Mouse (Mus musculus): ENCODE data around the gene Rbm5.

Rbm5 gene

GRCm38 (mm10) chr9:107729709-107730108 lies 41.1 kb downstream of the Rbm5 start:
- peak; percentile 73 for DNase-seq (ENCODE audit: low spot score)

GRCm38 (mm10) chr9:107728919-107729670 lies 41.7 kb downstream of the Rbm5 start:
- DNase-seq (ENCODE audit: low spot score) = no peak

DNA sequence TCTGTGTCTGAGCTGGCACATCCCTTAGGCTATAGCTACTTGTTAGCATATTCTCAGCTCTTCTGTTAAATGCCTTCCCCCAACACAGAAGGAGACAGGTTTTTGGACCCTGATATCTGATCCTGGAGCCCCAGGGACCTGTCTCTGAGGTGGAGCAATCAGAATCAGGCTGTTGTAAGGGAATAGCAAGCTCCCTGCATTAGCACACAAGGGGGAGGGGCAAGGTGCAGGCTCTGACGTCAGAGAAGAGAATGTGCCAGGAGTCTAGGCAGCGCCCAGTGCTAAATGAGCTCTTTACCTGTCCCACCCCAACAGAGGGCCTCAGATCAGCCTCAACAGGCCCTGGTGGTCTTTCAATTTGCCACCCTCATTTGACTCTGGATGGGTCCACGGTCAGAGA lies 43.8 kb downstream of the Rbm5 start:
- DNase-seq (ENCODE audit: low spot score) = no peak

DNA sequence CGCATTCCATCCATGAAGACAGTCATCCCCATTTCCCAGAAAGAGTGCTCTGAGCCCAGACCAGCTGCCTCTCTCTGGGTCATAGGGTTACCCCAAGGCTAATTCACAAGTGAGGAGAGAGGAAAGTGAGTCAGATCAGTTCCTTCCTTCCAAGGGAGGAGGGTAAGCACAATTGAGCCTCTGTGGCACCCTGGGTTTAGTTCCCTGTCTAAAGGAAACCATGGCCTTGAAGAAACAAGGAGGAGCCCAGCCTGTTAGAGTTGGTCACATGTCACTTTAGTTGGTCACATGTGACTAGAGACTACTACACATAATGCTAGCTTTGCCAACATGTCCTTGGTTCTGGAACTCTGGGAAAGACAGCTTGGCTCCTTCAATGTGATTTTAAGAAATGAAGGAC lies 46.0 kb downstream of the Rbm5 start:
- no peak for DNase-seq (ENCODE audit: low spot score)

DNA sequence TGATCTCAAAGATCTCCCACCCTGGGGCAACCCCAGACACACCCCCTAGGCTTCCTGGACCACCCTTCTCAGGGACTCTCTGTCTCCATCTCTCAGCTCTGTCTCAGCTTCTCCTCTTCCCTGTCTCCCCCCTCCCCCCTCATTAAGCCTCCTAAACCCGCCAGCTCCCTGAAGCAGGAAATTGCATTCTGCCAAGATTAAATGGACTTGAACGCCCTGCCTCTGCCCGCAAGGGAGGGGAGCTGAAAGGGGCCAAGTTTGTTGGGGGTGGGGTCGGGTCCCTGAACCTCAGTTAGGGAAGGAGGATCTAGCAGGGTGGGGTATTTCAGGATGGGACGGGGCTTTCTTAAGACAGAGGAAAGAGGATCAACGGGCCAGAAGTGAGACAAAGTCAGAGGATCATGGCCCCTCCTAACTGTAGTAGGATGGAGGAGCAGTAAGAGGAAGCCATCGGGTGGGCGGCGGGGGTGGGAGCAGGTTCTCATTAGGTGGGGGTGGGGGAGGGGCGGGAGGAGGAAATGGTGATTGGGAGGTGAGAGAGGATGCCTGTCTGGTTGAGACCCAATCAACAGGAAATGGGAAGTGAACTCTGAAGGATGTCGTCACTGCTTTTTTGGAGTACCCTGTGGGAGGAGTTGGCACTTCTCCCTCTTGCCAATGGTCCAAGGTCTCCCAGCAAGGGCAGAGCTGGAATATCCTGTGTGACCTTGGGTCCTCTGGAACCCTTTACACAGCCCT lies 46.8 kb downstream of the Rbm5 start:
- DNase-seq (ENCODE audit: low spot score) = peak; percentile 77

GRCm38 (mm10) chr9:107723292-107723691 lies 47.5 kb downstream of the Rbm5 start:
- DNase-seq (ENCODE audit: low spot score) = no peak

GRCm38 (mm10) chr9:107718781-107719540 lies 51.8 kb downstream of the Rbm5 start:
- DNase-seq (ENCODE audit: low spot score) = no peak

- peak; percentile 53 for DNase-seq (ENCODE audit: low spot score)
Observed at GRCm38 (mm10) chr9:107716951-107717350, 53.8 kb downstream of the Rbm5 start.

- no peak for DNase-seq (ENCODE audit: low spot score)
Observed at GRCm38 (mm10) chr9:107715632-107716031, 55.2 kb downstream of the Rbm5 start.

- DNase-seq (ENCODE audit: low spot score) = peak; percentile 76
Observed at GRCm38 (mm10) chr9:107714221-107714952, 56.4 kb downstream of the Rbm5 start.

DNA sequence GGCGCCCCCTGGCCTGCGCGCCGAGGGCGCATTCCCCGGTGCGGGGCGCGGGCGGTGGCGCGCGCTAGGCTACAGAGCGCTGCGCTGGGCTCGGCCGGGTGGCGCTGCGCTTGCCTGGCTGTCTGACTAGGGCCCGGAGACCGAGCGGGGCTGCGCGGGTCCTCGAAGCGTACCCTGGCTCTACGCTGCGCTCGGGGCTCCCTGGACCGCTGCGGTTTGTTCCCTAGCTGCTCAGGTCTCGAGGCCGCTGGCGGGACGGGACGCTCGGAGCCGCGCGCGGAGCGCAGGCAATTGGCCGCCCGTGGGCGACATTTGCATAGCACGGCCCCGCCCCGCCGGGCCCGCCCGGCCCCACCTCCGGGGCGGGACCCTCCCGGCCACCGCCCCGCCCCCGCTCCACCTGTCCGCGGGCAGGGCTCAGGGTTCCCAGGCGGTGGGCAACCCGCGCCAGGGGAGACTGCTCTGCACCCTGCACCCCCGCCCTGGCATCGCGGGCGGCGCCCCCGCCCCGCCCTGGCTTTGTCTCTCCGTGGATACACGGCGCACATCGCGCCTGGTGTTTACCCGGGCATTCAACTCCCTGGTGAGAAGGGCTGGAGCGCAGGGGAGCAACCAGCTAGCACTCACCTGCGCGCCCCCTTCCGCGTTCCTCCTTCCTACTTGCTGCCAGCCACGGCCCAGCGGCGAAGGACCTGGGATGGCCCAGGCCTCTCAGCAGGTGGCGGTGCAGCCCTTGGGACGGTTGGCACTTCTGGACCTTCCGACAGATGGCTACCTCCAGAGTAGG lies 60.9 kb downstream of the Rbm5 start, which contains the start of gene Sema3f:
Sema3f (minus strand) TSS at position 779 of the 787 bp plus-strand sequence.
- DNase-seq (ENCODE audit: low spot score) = peak; percentile 89

DNA sequence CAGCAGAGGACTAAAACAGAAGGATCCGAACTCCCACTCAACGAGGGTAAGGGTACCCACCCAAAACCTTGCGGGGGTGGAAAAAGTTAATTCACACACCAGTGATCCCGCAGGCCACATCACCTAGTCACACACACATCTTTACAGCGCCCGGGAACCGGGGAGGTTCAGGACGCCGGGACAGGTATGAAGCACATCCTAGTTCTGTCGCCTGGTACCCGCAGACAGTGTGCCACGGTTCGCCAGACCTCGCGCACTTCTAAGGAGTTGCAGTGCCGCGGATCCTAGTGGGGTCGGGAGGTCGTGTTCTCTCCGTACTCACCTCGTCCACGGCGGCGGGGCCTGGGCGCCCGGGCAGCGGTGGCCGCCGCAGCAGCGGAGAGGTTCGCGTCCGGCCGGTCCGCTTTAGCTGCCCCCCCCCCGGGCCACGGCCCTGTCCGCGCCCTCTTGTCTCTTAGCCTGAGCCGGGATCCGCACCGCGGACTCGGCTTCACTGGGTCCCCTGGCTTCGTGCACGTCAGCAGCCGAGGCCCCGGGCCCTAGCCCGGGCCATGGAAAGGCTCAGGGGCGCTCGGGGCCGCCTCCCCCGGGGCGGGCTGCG lies 61.6 kb downstream of the Rbm5 start:
- peak; percentile 54 for DNase-seq (ENCODE audit: low spot score)

DNA sequence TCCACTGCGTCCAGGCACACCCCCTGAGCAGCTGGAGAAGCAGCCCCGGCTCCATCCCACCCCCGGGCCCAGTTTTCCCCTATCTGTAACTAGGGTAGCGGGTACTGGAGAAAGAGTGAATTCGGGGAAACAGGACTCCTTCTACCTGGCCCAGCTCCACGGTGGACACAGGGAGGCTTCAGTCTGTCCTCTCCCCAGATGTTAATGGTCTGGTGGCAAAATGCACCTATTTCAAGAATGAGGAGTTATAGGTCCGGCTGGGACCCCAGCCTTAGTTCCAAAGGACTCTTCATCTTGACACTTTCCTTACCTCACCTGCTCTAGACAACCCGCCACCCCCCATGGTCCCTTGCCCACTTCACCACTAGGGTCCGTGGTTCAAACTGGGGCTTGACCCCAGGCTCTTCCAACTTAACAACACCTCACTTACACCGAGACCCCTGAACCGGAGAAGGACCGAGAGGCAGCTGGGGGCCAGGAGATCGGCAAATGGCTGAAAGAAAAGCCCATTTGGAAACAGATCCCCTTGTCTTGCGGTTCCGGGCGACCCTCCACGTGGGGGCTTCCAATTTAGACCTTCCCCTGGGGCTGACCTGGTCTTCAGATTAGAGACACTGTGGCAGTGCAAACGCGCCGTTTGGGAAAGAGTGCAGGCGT lies 62.2 kb downstream of the Rbm5 start:
- no peak for DNase-seq (ENCODE audit: low spot score)

DNA sequence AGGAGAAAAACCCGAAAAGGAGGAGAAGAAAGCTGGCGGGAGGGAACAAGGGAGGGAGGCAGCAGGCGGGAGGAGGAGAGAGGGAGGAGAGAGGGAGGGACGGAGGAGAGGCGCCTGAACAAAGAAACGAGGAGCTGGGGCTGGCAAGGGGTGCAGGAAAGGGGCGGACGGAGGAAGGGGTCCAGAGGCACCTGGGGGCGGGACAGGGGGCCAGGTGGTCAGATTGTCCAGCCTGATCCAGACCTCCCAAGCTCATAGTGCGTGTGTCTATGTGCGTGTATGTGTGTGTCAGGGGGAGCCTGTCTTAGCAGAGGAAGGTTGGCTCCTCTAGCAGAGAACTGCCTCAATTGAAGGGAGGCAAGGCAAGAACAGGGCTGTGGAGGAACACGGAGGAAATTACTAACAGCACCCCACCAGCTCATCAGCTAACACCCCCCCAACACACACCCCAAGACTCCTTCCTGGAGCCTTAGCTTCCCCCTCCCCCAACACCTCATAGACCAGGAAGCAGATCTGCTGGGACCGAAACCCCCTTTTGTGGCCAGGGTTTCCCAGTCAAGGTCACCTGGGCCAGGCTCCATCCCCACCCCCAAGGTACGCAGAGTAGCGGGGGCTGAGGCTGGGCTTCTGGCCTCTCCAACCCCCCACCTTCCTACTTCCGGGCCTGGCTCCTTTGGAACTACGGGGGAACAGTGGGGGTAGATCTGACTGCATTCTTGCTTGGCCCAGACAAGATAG lies 62.9 kb downstream of the Rbm5 start:
- DNase-seq (ENCODE audit: low spot score) = peak; percentile 64

DNA sequence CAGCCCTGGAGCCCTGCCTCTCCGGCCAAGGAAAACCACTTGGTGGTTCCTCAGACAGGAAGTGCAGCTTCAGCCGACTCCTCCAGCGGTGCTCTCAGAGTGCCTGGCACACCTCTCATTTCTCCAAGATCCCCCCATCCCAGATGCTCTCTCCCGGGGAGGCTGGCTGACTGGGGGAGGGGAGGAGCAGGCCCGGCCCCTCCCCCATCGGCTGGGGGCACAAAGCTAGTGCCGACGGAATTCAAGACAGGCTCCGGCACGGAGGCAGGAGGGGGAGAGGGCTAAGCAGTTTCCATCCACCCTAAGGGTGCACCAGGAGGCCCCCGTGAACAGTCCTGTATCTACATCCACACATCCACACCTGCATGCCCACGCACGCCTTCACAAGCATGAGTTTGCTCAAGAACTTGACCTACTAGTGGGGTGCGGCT lies 64.0 kb downstream of the Rbm5 start:
- DNase-seq (ENCODE audit: low spot score) = peak; percentile 71

DNA sequence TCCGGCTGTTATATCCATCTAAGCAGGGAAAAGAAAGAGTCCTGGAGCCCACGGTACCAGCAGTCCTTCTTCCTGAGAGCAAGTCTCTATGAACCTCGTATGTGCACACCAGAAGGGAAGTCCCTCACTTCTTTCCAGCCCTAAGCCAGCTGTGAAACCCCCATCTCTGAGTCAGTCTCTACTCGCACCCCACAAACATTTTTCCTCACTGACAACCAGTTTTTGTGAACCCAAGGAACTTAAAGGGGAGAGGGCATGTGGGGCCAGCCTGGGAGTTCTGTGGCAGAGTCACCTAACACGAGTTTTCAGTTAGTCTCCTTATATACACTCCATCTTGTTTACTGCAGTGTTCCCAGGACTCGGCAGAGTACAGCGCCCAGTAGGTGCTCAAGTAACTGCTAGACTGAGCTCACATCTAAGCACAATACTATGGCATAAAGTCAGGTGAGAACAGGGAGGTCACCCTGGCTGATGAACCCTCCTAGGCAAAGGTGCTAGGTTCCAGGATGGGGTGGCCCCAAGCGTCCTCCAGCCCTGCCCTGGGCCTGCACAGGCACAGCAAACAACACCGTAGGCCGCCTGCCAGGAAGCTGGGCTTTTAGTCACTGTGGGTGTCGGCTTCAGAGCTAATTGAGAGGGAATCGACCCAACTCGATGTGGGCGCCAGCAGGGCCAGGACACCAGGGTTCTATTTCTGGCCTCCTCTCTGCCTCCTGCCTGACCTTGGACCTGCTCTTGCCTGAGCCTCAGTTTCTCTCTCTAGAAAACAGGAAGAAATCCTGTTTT lies 67.3 kb downstream of the Rbm5 start:
- DNase-seq (ENCODE audit: low spot score) = no peak

GRCm38 (mm10) chr9:107702606-107703185 lies 68.1 kb downstream of the Rbm5 start:
- no peak for DNase-seq (ENCODE audit: low spot score)

GRCm38 (mm10) chr9:107701594-107701993 lies 69.2 kb downstream of the Rbm5 start:
- DNase-seq (ENCODE audit: low spot score) = no peak
